Mouse (Mus musculus) gastrocnemius, postnatal 14 days (tissue): Measurements from ENCODE around the gene Cdc34. TPM values are rescaled to one million over a fixed set of nuclear protein-coding genes. Genes with fewer than 3 reads are reported as not detected.

Experiments used
- DNase-seq: peaks from one replicate; pipeline ENCODE4 v3.0.0; 2021; ENCODE audit warnings: mixed read lengths
- intact Hi-C: fragments of 180-260 bp; cut with DNase I; formaldehyde crosslinking; loops from one replicate; pipeline ENCODE4 v1.15.1; 2025; ENCODE audit warnings: low total_unique reads
- total RNA-seq, 2 experiments: library from RNA; stranded (reverse); gene quantifications; 2 replicates each; pipeline ENCODE4 v1.2.3; 2021

Gene Cdc34
- total RNA-seq, 2 experiments from 2014 or later = 314 to 321 TPM

- DNase-seq = peak; percentile 85
- intact Hi-C loops = no loop called here
Observed at GRCm38 (mm10) chr10:79668771-79669575, 13.0 kb upstream of the Cdc34 start, which contains the start of gene Tpgs1. Gene Tpgs1 (plus strand): TSS chr10:79669369.

GRCm38 (mm10) chr10:79669576-79670057 is 12.4 kb upstream of the Cdc34 start:
- peak; percentile 76 for DNase-seq
- intact Hi-C loops = no loop called here

- intact Hi-C loops = no loop called here
- no peak for DNase-seq
Observed at GRCm38 (mm10) chr10:79670071-79670888, 11.7 kb upstream of the Cdc34 start.

- intact Hi-C loops = no loop called here
- DNase-seq = no peak
Observed at GRCm38 (mm10) chr10:79671396-79672087, 10.5 kb upstream of the Cdc34 start.

- intact Hi-C loops = no loop called here
- no peak for DNase-seq
Observed at GRCm38 (mm10) chr10:79672088-79672455, 9.9 kb upstream of the Cdc34 start.

- no peak for DNase-seq
- intact Hi-C loops = no loop called here
Observed at GRCm38 (mm10) chr10:79673054-79673453, 8.9 kb upstream of the Cdc34 start.

GRCm38 (mm10) chr10:79675346-79676035 is 6.5 kb upstream of the Cdc34 start:
- DNase-seq = no peak
- intact Hi-C loops = no loop called here

- intact Hi-C loops = no loop called here
- DNase-seq = no peak
Observed at GRCm38 (mm10) chr10:79680606-79681495, 1.1 kb upstream of the Cdc34 start.

- no peak for DNase-seq
- intact Hi-C loops = no loop called here
Observed at GRCm38 (mm10) chr10:79682551-79682915, 538 bp downstream of the Cdc34 start.

- peak; percentile 63 for DNase-seq
- intact Hi-C loops = no loop called here
Observed at GRCm38 (mm10) chr10:79682916-79683582, 1.1 kb downstream of the Cdc34 start.

GRCm38 (mm10) chr10:79683726-79684640 is 2.0 kb downstream of the Cdc34 start:
- intact Hi-C loops = no loop called here
- peak; percentile 71 for DNase-seq

- DNase-seq = no peak
- intact Hi-C loops = no loop called here
Observed at GRCm38 (mm10) chr10:79684770-79685600, 3.0 kb downstream of the Cdc34 start.

GRCm38 (mm10) chr10:79686219-79686618 is 4.2 kb downstream of the Cdc34 start:
- DNase-seq = no peak
- intact Hi-C loops = no loop called here

GRCm38 (mm10) chr10:79686691-79687090 is 4.7 kb downstream of the Cdc34 start:
- no peak for DNase-seq
- intact Hi-C loops = no loop called here

GRCm38 (mm10) chr10:79687513-79687912 is 5.5 kb downstream of the Cdc34 start:
- intact Hi-C loops = no loop called here
- no peak for DNase-seq

- DNase-seq = no peak
- intact Hi-C loops = no loop called here
Observed at GRCm38 (mm10) chr10:79688720-79689119, 6.7 kb downstream of the Cdc34 start, which contains the start of gene Gzmm. Gene Gzmm (plus strand): TSS chr10:79689020.
